Mouse (Mus musculus) olfactory bulb, adult 2 months (tissue): ENCODE results near the gene Shc4.

Experiments used
- CTCF ChIP-seq: fragments of 200-500 bp; IDR thresholded peaks from 2 replicates; pipeline ENCODE4 v1.5.1; 2012; ENCODE audit warnings: low read depth, mild to moderate bottlenecking, low read length, moderate library complexity; ENCODE audit not compliant: insufficient read depth
- POLR2A ChIP-seq: fragments of 200-500 bp; IDR thresholded peaks from 2 replicates; pipeline ENCODE4 v1.6.1; 2012; ENCODE audit warnings: mild to moderate bottlenecking, low read depth, low read length, moderate library complexity; ENCODE audit not compliant: insufficient read depth

DNA sequence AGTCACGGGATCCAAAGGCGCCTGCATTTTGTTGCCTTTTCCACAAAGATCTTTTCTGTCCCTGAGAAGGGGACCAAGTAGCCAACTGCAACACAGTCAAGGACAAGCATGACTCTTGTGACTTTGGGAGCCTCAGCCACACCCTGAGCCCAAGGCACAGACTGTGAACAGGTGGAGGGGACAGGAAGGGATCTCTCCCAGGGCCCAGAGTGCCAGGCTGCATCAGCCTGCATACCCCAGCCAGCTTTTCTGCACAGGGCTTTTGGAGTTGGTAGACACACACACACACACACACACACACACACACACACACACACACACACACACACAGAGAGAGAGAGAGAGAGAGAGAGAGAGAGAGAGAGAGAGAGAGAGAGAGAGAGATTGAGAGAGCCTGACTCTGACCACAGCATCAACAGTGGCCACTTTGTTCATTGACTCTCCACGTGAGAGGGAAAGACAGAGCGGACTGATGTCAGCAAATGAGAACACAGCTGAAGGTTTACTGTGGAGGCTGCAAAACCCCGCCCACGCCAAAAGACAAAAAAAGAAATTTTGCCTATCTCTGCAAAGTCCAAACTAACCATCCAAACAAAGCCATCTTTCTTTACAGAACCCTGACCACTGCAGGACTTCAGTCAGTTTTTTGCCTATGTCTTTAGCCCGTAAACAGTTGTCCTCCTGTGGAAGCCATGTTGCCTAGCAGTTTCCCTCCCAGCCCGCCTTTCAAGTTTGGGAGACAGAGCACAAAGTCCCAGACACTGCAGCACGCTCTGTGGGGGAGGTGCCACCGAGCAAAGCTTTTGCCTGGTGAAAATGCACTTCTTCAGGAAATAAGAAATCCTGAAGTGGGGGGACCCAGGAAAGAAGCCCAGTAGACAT lies 39.1 kb downstream of the Shc4 start:
- TF ChIP-seq CTCF (no peak), POLR2A (no peak)
